Mouse (Mus musculus) layer of hippocampus, postnatal 25 days (tissue): Measurements from ENCODE around the gene Dio2. TPM values are rescaled to one million over a fixed set of nuclear protein-coding genes. Genes with fewer than 3 reads are reported as not detected.

Experiments used
- DNase-seq, 2 experiments: peaks; one replicate each; pipeline ENCODE4 v3.0.0; 2022; ENCODE audit warnings: mixed read lengths in 2 of 2, low spot score in 1 of 2; ENCODE audit errors: extremely low spot score in 1 of 2
- total RNA-seq, 2 experiments: library from RNA; stranded (reverse); gene quantifications; 2 replicates each; pipeline ENCODE4 v1.2.3; 2021

Dio2 gene
- total RNA-seq, result 10 to 100 TPM; 45.4 to 51.5 TPM

DNA sequence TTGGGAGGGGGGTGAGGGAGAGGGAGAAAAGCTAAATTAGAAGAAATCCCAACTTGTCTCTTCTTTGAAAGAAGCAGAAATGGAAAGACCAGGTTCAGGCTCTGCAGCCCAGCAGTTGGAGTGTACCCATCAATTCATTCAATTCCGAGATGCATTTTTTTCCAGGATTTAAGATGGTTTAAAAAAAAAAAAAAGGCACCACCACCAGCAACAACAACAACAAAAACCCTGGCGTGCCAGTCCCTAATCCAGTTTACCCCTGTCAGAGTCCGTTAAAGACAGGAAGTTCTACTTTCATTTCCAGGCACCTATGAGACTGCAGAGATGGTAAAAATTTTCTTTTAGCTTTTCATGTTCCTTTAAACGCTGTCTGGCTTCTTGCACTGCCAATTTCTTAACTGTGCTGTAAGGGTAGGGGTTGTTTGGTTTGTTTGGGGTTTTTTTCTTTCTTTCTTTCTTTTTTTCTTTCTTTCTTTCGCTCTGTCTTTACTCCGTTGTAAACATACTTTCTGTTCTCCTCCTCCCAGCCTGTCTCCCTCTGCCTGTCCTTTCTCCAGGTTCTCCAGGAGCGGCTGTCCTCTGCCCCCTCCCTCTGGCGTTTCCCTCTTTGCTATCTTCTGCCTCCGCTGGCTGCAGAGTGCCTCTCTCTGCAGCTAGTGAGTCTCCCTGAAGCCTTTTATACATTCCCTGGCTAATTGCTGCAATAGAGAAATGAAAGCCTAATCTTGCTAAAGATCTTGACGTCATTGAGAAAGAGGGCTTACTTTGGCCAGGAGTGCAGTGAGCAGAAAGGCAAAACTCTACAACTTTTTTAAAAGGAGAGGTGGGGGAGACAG is at the start of gene Dio2:
Gene Dio2, minus strand, starts transcription at position 51 of the 836 bp plus-strand sequence.
- no peak for DNase-seq

DNA sequence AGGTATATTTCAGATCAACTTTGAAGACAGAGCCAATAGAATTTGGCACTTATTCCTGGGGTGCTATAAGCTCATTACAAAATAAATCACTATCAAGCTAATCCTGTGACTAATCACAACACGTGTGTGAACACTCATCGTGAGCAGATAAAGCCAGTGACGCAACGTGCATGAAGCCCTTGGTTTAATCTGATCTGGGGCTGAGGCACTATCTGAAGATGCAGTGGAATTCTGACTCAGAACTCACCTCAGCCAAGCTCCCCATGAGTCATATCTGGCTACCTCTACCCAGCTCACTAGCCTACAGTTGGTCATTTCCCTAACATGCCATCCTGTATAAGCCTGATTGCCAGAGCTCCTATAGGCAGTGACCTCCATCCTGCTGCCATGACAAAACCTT is 43.2 kb upstream of the Dio2 start:
- no peak for DNase-seq

DNA sequence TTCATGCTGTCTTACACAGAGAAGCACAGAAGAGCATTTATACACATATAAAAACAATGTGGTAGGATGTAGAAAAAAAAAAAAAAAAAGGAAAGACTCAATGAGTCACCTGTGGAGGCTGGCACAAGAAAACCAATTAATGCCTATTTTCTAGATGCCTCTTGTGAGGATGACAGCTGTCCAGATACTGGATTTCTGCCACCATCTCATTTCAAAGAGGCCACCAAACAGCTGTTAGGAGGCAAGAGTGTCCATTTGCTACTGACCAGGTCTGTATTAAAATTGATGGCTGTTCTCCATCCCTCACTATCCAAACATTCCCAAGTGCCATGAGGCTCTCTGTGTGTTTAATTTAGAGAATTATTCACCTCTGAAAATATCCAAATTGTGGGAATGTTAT is 6.5 kb upstream of the Dio2 start:
- no peak for DNase-seq

- no peak for DNase-seq
Observed at GRCm38 (mm10) chr12:90743633-90744032, 5.4 kb upstream of the Dio2 start.

DNA sequence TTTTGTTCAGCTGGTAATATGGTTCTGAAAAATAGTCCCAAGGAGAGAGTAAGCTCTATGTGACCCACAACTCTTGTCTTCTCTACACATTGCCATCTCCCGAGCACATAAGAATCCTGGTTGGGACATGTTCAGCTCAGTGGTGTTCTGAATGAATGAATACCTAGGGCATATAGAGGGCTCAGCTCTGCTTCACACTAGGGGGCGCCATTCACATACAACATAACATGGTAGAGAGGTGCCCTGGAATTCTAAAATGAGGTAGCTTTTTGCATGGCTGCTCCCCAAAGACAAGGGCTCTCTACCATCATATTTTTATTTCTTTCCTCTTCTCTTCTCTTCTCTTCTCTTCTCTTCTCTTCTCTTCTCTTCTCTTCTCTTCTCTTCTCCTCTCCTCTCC is 2.2 kb upstream of the Dio2 start:
- peak; percentile 58 to 87 for DNase-seq

GRCm38 (mm10) chr12:90737932-90738331 is 306 bp downstream of the Dio2 start:
- DNase-seq, result no peak

DNA sequence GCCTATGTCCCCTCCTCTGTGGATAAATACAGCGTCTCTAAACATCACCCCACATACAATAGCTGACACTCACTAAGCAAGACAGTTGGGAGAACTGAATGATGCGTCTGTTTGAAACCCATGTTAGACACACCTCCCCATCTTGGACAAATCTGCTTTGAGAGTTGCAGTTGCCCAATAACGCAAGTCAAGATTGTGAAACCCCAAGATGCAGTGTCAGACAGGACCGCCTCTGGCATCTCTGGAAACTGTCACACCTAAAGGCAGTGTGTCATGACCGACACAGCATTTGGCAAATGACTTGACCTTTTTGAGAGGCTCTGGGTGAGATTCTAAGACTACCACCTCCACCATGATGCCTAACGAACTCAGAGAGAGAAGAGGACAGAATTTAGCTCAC is 2.8 kb downstream of the Dio2 start:
- DNase-seq, result no peak

DNA sequence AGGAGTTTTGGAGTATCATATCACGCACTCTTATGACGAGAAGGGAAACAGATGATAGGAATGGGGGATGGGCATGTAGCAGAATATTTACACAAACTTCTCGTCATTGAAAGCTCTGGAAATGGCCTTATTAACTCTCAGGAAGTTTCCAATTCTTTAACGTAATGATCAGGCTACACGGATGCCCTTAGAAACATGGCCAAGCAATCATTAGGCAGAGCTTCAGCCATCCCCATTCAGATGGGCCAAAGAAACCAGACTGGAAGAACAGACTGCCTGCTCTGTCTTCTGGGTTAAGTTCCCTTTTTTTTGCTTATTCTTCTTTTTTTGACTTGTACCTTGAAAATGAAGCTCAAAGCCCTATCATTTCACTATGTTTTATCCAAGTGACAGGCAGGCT is 3.7 kb downstream of the Dio2 start:
- DNase-seq, result no peak

GRCm38 (mm10) chr12:90733721-90734120 is 4.5 kb downstream of the Dio2 start:
- DNase-seq, result no peak

DNA sequence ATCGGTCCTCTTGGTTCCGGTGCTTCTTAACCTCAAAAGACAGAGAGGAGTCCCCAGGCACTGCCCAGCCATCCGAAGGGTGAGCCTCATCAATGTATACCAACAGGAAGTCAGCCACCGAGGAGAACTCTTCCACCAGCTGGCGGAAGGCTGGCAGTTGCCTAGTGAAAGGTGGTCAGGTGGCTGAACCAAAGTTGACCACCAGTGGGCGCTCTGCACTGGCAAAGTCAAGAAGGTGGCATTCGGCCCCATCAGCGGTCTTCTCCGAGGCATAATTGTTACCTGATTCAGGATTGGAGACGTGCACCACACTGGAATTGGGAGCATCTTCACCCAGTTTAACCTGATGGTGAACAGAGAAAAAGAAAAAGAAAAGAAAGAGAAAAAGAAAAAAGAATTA is 8.6 kb downstream of the Dio2 start:
- DNase-seq, result peak in 1 of 2 experiments; percentile 60

DNA sequence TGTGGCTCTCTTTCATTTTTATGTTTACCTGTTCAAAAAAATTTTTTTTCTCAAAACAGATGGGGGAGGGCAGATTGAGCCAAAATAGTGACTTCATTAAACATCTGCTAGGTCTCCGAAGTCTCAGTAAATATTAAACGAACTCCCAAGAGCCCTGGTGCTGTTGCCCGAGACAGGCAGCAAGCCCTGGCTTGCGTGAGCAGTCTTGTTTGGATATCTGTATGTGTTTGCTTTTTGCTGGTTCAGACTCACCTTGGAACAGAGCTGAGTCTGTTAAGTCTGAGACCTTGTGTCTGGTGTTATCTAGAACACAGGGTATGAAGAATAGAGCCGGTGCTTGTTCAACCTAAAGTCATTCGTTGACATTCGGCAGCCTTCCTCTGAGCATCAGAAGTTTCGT is 13.1 kb downstream of the Dio2 start:
- no peak for DNase-seq

DNA sequence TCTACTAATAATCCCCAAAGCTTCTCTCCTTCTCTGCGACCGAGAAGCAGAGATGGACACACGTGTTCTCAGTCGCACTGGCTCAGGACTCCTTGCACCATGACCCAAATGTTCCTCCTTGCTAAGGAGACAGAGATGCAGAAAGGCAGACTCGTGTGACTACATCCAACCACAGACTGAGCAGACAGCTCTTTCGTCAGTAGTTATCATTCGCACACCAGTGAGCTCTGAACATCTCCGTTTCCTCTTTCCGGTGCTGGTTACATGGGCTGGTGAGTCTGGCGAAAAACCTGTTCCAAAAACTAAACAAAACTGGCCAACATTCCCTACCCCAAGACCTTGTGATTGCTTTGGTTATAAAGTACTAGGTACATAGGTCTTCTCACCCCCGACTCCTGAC is 13.6 kb downstream of the Dio2 start:
- DNase-seq, result no peak

DNA sequence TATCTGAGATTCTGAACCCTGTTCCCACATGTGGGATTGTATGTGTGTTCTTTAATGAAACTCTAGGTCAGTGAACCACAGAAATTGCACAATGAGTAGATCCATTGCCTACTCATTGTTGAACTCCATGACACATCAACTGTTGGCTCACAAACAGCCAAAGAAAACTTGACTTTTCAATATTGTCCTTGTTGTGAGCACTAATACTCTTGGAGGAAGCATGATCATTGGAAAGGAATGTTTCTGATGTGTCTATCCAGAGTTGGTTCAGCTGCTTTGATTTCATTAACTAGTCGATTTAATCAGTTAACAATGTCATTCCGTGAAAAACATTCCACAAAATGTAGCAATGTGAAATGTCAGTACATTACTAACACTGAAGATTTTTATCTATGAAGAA is 44.1 kb downstream of the Dio2 start:
- DNase-seq, result no peak
